Mouse (Mus musculus): ENCODE results near the gene Rab9.

Rab9 gene

GRCm38 (mm10) chrX:166444552-166444951 is 35.1 kb downstream of the Rab9 start:
- DNase-seq, result no peak

GRCm38 (mm10) chrX:166440616-166441063 is 39.0 kb downstream of the Rab9 start, which contains the start of gene Ofd1:
Gene Ofd1, minus strand, starts transcription at chrX:166440704.
- DNase-seq, result peak; percentile 91 to 93

- DNase-seq, result no peak
Measured at GRCm38 (mm10) chrX:166440036-166440615, 39.5 kb downstream of the Rab9 start, which contains the start of gene Trappc2. Gene Trappc2, plus strand, starts transcription at chrX:166440574.

GRCm38 (mm10) chrX:166434812-166435211 is 44.9 kb downstream of the Rab9 start:
- DNase-seq, result no peak

- DNase-seq, result no peak
Measured at GRCm38 (mm10) chrX:166416196-166416595, 63.5 kb downstream of the Rab9 start.

GRCm38 (mm10) chrX:166407865-166408264 is 71.8 kb downstream of the Rab9 start:
- DNase-seq, result no peak
